Mouse (Mus musculus): ENCODE results near the gene Gm7029. TPM values are rescaled to one million over a fixed set of nuclear protein-coding genes. Genes with fewer than 3 reads are reported as not detected.
A peak's percentile ranks its signal among the peaks of the same experiment; 100 is the strongest.

Gene Gm7029
- total and polyA plus RNA-seq, 3 experiments = not detected

DNA sequence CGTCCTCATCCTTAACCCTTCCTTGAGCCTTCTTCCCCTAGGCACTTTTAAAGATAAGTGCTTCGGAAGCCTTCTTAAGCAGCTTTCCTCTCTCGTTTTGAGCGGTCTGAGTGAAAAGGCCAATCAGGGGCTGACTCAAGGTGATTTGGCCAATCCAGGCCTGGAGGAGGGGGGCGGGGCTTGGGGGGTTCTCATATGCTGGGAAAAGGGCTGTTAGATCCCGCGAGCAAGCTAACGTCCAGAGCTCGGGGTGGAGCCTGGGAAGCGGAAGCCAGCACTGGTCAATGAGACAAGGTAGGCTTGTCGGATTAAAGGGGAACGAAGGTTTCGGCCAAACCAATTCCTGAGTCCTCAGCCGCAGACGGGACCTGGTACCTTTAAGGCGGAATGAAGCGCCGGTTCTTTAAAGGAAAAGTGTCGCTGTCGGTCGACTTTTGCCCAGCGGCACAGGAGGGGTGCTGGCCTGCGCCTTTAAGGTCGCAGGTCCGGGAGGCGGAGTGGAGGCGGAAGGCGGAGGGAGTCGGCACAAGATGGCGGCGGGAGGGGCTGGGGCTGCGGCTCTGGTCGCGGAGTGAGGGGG lies 42.1 kb downstream of the Gm7029 start, which contains the start of the genes Tapbp and Zbtb22:
TSS of gene Tapbp (plus strand) at position 229 of the 580 bp plus-strand sequence.
TSS of gene Zbtb22 (plus strand) at position 234 of the 580 bp plus-strand sequence.
- Histone ChIP-seq H3K79me2 (replicated peaks; ENCODE audit: control insufficient read depth, extremely low read depth, insufficient read depth, poor library complexity, severe bottlenecking) (peaks cover 9% of the 10 kb centered on the region), H3K4me2 (ENCODE audit: insufficient read depth, low read depth, poor library complexity, severe bottlenecking) (peak within 1 kb of the TSS; percentile 62), H3K27me3 (replicated peaks) (no peaks in the 10 kb centered on the region), H3K4me3 (replicated peaks in 1 of 3; ENCODE audit: low read depth in 2 of 3, low read length in 2 of 3, poor library complexity in 1 of 3) (peak within 1 kb of the TSS; percentile 58 to 62 (median 59)), H3K27ac (ENCODE audit: insufficient read depth, low read depth) (peak within 1 kb of the TSS; percentile 22; the same call in 1 of the 2 replicates), H3K36me3 (replicated peaks in 1 of 2; ENCODE audit: control insufficient read depth in 1 of 2, insufficient read depth in 1 of 2, low read length in 1 of 2) (peaks cover 49 to 61% of the 10 kb centered on the region in 2 experiments), H3K4me1 (ENCODE audit: control insufficient read depth in 1 of 2, insufficient read depth in 2 of 2) (peaks cover 27 to 50% of the 10 kb centered on the region in 2 experiments), H3K9me3 (replicated peaks; ENCODE audit: low read length) (peaks cover 6% of the 10 kb centered on the region), H3K9ac (ENCODE audit: insufficient read depth, low read depth) (peak within 1 kb of the TSS; percentile 70)
- in situ Hi-C loops (cut with MboI; ENCODE audit: low pct_ligation_motif_present, low pct_unique_long_range_greater_than_20kb, low sequenced_read_pairs) = no loop called here
- peak; percentile 98 for DNase-seq (ENCODE audit: extremely low read depth)
- peak; percentile 60 for TF ChIP-seq POLR2A (IDR thresholded peaks at IDR 0.05; ENCODE audit: low read depth, low read length)
- peak; percentile 43; the same call in 1 of the 2 replicates for TF ChIP-seq IRF4 (IDR thresholded peaks at IDR 0.05; ENCODE audit: low read depth, low read length)
- no peak for TF ChIP-seq UBTF (IDR thresholded peaks at IDR 0.05; ENCODE audit: low read depth, low read length)
- no peak for TF ChIP-seq ZMIZ1 (IDR thresholded peaks at IDR 0.05; ENCODE audit: low read depth, low read length)
- TF ChIP-seq GABPA (IDR thresholded peaks at IDR 0.05; ENCODE audit: insufficient replicate concordance, low read depth, low read length) = no peak
- no peak for TF ChIP-seq PAX5 (IDR thresholded peaks at IDR 0.05; ENCODE audit: low read length)
- TF ChIP-seq JUND (conservative IDR thresholded peaks at IDR 0.05; ENCODE audit: low read depth, low read length) = no peak
- peak; percentile 100 for TF ChIP-seq SIN3A (IDR thresholded peaks at IDR 0.05; ENCODE audit: low read length)
- TF ChIP-seq ZKSCAN1 (IDR thresholded peaks at IDR 0.05; ENCODE audit: borderline replicate concordance, low read depth, low read length) = no peak
- no peak for TF ChIP-seq KAT2A (IDR thresholded peaks at IDR 0.05; ENCODE audit: insufficient replicate concordance, low read length)
- peak; percentile 90 for TF ChIP-seq CHD2 (IDR thresholded peaks at IDR 0.05; ENCODE audit: low read length)
- TF ChIP-seq MYC (IDR thresholded peaks at IDR 0.05; ENCODE audit: low read depth, low read length) = no peak
- peak; percentile 64 for TF ChIP-seq USF2 (conservative IDR thresholded peaks at IDR 0.05; ENCODE audit: low read depth, low read length)
- TF ChIP-seq E2F4 (IDR thresholded peaks at IDR 0.05; ENCODE audit: insufficient replicate concordance, low read depth, low read length) = no peak
- peak; percentile 96 for TF ChIP-seq MAZ (IDR thresholded peaks at IDR 0.05; ENCODE audit: low read depth, low read length)
- TF ChIP-seq ZC3H11A (IDR thresholded peaks at IDR 0.05; ENCODE audit: low read depth, low read length) = no peak
- peak; percentile 37; the same call in 1 of the 2 replicates for TF ChIP-seq TBP (conservative IDR thresholded peaks at IDR 0.05; ENCODE audit: low read depth, low read length)
- no peak for TF ChIP-seq RAD21 (IDR thresholded peaks at IDR 0.05; ENCODE audit: low read depth, low read length)
- no peak for TF ChIP-seq JUN (IDR thresholded peaks at IDR 0.05; ENCODE audit: insufficient read depth, low read depth, low read length)
- no peak for TF ChIP-seq MAFK (IDR thresholded peaks at IDR 0.05; ENCODE audit: insufficient replicate concordance, low read length)
- peak; percentile 46; the same call in 1 of the 2 replicates for TF ChIP-seq NRF1 (IDR thresholded peaks at IDR 0.05; ENCODE audit: low read depth, low read length)
- TF ChIP-seq ELF1 (IDR thresholded peaks at IDR 0.05; ENCODE audit: low read depth, low read length) = peak; percentile 89
- TF ChIP-seq NELFE (IDR thresholded peaks at IDR 0.05; ENCODE audit: low read depth, low read length) = no peak
- no peak for TF ChIP-seq EP300 (IDR thresholded peaks at IDR 0.05; ENCODE audit: low read length)
- TF ChIP-seq MXI1 (IDR thresholded peaks at IDR 0.05; ENCODE audit: low read depth, low read length) = peak; percentile 85
- no peak; the same call in 1 of the 2 replicates for TF ChIP-seq POLR2AphosphoS2 (IDR thresholded peaks at IDR 0.05; ENCODE audit: low read depth, low read length)
- TF ChIP-seq BHLHE40 (IDR thresholded peaks at IDR 0.05; ENCODE audit: low read depth, low read length) = no peak
- no peak for TF ChIP-seq MEF2A (IDR thresholded peaks at IDR 0.05; ENCODE audit: borderline replicate concordance, low read depth, low read length)
- no peak for TF ChIP-seq SMC3 (IDR thresholded peaks at IDR 0.05; ENCODE audit: low read depth, low read length)
- TF ChIP-seq ZNF384 (IDR thresholded peaks at IDR 0.05; ENCODE audit: low read depth, low read length) = no peak
- no peak for TF ChIP-seq RCOR1 (conservative IDR thresholded peaks at IDR 0.05; ENCODE audit: low read depth, low read length)
- no peak for TF ChIP-seq CHD1 (IDR thresholded peaks at IDR 0.05; ENCODE audit: low read depth, low read length)
- peak; percentile 79 for TF ChIP-seq HCFC1 (IDR thresholded peaks at IDR 0.05; ENCODE audit: low read depth, low read length)
- no peak for TF ChIP-seq USF1 (IDR thresholded peaks at IDR 0.05; ENCODE audit: low read depth, low read length)
- peak; percentile 47 for TF ChIP-seq TCF12 (IDR thresholded peaks at IDR 0.05; ENCODE audit: low read depth, low read length)
- TF ChIP-seq MAX (IDR thresholded peaks at IDR 0.05; ENCODE audit: low read length) = no peak
- TF ChIP-seq CTCF (conservative IDR thresholded peaks at IDR 0.05 in 1 of 2, IDR thresholded peaks at IDR 0.05 in 1 of 2; ENCODE audit: low read depth in 2 of 2, low read length in 2 of 2) = no peak
- dilution Hi-C loops (cut with MboI; ENCODE audit: extremely low pct_ligation_motif_present, extremely low pct_unique_long_range_greater_than_20kb, low sequenced_read_pairs) = no loop called here
